Mouse (Mus musculus) liver, adult 2 months (tissue): ENCODE results near the gene Itsn1.

Source experiments
- CTCF ChIP-seq: fragments of 200-500 bp; IDR thresholded peaks from 2 replicates; pipeline ENCODE4 v1.5.1; 2011; ENCODE audit warnings: low read depth, low read length, control low read depth
- POLR2A ChIP-seq: fragments of 200-500 bp; IDR thresholded peaks from 2 replicates; pipeline ENCODE4 v1.6.1; 2011; ENCODE audit warnings: low read length, control low read depth; ENCODE audit not compliant: insufficient read depth; ENCODE audit errors: extremely low read depth

- TF ChIP-seq POLR2A (no peak), CTCF (no peak)
Observed at GRCm38 (mm10) chr16:91946261-91946660, 217.2 kb downstream of the Itsn1 start.
